Mouse (Mus musculus) MEL (cell line): ENCODE data around the gene Defb22.

ENCODE experiments used
- CHD2 ChIP-seq: IDR thresholded peaks from 2 replicates; pipeline ENCODE4 v1.6.1; 2011; ENCODE audit warnings: low read length, improper control_type of control experiment
- CTCF ChIP-seq, 3 experiments: IDR thresholded peaks in 2 of 3; conservative IDR thresholded peaks in 1 of 3; 2 replicates each; pipeline ENCODE4 v1.5.1; 2011 to 2012; ENCODE audit warnings: low read length in 3 of 3, low read depth in 2 of 3, mild to moderate bottlenecking in 2 of 3, improper control_type of control experiment in 1 of 3, inconsistent platforms in 1 of 3, mixed read lengths in 1 of 3, moderate library complexity in 1 of 3; ENCODE audit not compliant: control insufficient read depth in 1 of 3, insufficient read depth in 1 of 3, poor library complexity in 1 of 3, severe bottlenecking in 1 of 3
- ETS1 ChIP-seq: IDR thresholded peaks from 2 replicates; pipeline ENCODE4 v1.6.1; 2012; ENCODE audit warnings: low read depth, mild to moderate bottlenecking, inconsistent platforms, low read length, improper control_type of control experiment, moderate library complexity
- GABPA ChIP-seq: IDR thresholded peaks from 2 replicates; pipeline ENCODE4 v1.6.1; 2012; ENCODE audit warnings: low read depth, mild to moderate bottlenecking, inconsistent platforms, low read length, improper control_type of control experiment, moderate library complexity
- GATA1 ChIP-seq: IDR thresholded peaks from 2 replicates; pipeline ENCODE4 v1.6.1; 2011; ENCODE audit warnings: low read depth, low read length, improper control_type of control experiment
- MAZ ChIP-seq: IDR thresholded peaks from 2 replicates; pipeline ENCODE4 v1.6.1; 2012; ENCODE audit warnings: low read depth, mild to moderate bottlenecking, inconsistent platforms, low read length, improper control_type of control experiment
- NRF1 ChIP-seq: IDR thresholded peaks from 2 replicates; pipeline ENCODE4 v1.6.1; 2014; ENCODE audit warnings: low read depth, mild to moderate bottlenecking, inconsistent platforms, low read length, improper control_type of control experiment, moderate library complexity; ENCODE audit not compliant: poor library complexity, insufficient read depth, severe bottlenecking
- POLR2A ChIP-seq, 2 experiments: IDR thresholded peaks; 2 replicates each; pipeline ENCODE4 v1.6.1; 2011 to 2012; ENCODE audit warnings: low read length in 2 of 2, mild to moderate bottlenecking in 2 of 2, control low read depth in 1 of 2, improper control_type of control experiment in 1 of 2, low read depth in 1 of 2, moderate library complexity in 1 of 2; ENCODE audit not compliant: control insufficient read depth in 1 of 2, insufficient read depth in 1 of 2, poor library complexity in 1 of 2
- SIN3A ChIP-seq: IDR thresholded peaks from 2 replicates; pipeline ENCODE4 v1.6.1; 2012; ENCODE audit warnings: low read length, improper control_type of control experiment, inconsistent platforms
- UBTF ChIP-seq: IDR thresholded peaks from 2 replicates; pipeline ENCODE4 v1.6.1; 2012; ENCODE audit warnings: low read depth, mild to moderate bottlenecking, inconsistent platforms, low read length, improper control_type of control experiment, moderate library complexity, borderline replicate concordance; ENCODE audit not compliant: insufficient read depth
- USF1 ChIP-seq: IDR thresholded peaks from 2 replicates; pipeline ENCODE4 v1.6.1; 2014; ENCODE audit warnings: low read depth, mild to moderate bottlenecking, inconsistent platforms, low read length, improper control_type of control experiment, moderate library complexity

- TF ChIP-seq SIN3A (no peak), ETS1 (no peak), USF1 (no peak), GATA1 (no peak), GABPA (no peak), CTCF (IDR thresholded peaks at IDR 0.05 in 2 of 3, conservative IDR thresholded peaks at IDR 0.05 in 1 of 3; ENCODE audit: control insufficient read depth in 1 of 3, insufficient read depth in 1 of 3, low read depth in 2 of 3, low read length in 3 of 3, poor library complexity in 1 of 3, severe bottlenecking in 1 of 3) (peak; percentile 3 to 44 (median 35); a peak in 3 of 6 replicates), NRF1 (no peak), UBTF (no peak), MAZ (no peak), POLR2A (IDR thresholded peaks at IDR 0.05; ENCODE audit: control insufficient read depth in 1 of 2, insufficient read depth in 1 of 2, low read depth in 1 of 2, low read length in 2 of 2, poor library complexity in 1 of 2) (no peak), CHD2 (no peak)
Observed at GRCm38 (mm10) chr2:152438963-152439362, 51.0 kb downstream of the Defb22 start.
